Comparison of ENCODE assay signal across 8 mouse cellular contexts in genomic region chr11:33512854-33513375, GRCm38 (mm10). TPM values are rescaled to one million over a fixed set of nuclear protein-coding genes. Genes with fewer than 3 reads are reported as not detected.
DNase-seq lines count a peak whose midpoint lies in the region; TF ChIP-seq lines count a peak whose summit lies in the region.

No protein-coding gene starts in this region.

- peak overlapping the region; percentile 50 for H3K4me3 ChIP-seq in embryonic fibroblast, embryonic 13.5 days (ENCODE audit: insufficient read depth, low read length)
- peak overlapping the region; percentile 70 for H3K4me3 ChIP-seq in heart, adult 2 months
- peak overlapping the region; percentile 92 for H3K4me3 ChIP-seq in midbrain, embryonic 10.5 days

- no peaks in the 10 kb centered on the region for H3K79me2 ChIP-seq in heart, adult 2 months (replicated peaks; ENCODE audit: control insufficient read depth, insufficient read depth, low read length)

- H3K27me3 ChIP-seq in heart, adult 2 months (ENCODE audit: control insufficient read depth, insufficient read depth, low read length): no peaks in the 10 kb centered on the region
- H3K27me3 ChIP-seq in midbrain, embryonic 10.5 days (ENCODE audit: low read depth, poor library complexity, severe bottlenecking): no peaks in the 10 kb centered on the region

- no peak for TF ChIP-seq POLR2A in brain, embryonic 14.5 days (IDR thresholded peaks at IDR 0.05; ENCODE audit: borderline replicate concordance, extremely low read depth, insufficient read depth, insufficient read length, poor library complexity, severe bottlenecking)
- TF ChIP-seq POLR2A in embryonic fibroblast, embryonic 13.5 days (IDR thresholded peaks at IDR 0.05; ENCODE audit: low read depth, low read length): peak; percentile 56
- TF ChIP-seq POLR2A in heart, adult 2 months (IDR thresholded peaks at IDR 0.05; ENCODE audit: insufficient read depth, low read depth, low read length): no peak

- peaks cover 2% of the 10 kb centered on the region; the same call in 1 of the 2 replicates for H3K9me3 ChIP-seq in midbrain, embryonic 10.5 days (replicated peaks)

- no peaks in the 10 kb centered on the region for H3K36me3 ChIP-seq in heart, adult 2 months (ENCODE audit: control insufficient read depth, insufficient read depth, low read length)
- no peaks in the 10 kb centered on the region for H3K36me3 ChIP-seq in midbrain, embryonic 10.5 days

- intact Hi-C loops in heart, adult 2 months (cut with DNase I): no loop called here
- intact Hi-C loops in left cerebral cortex, postnatal 4 days (cut with DNase I): no loop called here

- no peaks in the 10 kb centered on the region for H3K4me1 ChIP-seq in embryonic fibroblast, embryonic 13.5 days (ENCODE audit: control insufficient read depth, insufficient read depth, low read length)
- H3K4me1 ChIP-seq in heart, adult 2 months (ENCODE audit: control insufficient read depth, insufficient read depth, low read length): no peaks in the 10 kb centered on the region
- H3K4me1 ChIP-seq in midbrain, embryonic 10.5 days: peaks cover 13% of the 10 kb centered on the region

- peak; percentile 91 for DNase-seq in A20 (ENCODE audit: low read depth, low spot score)
- DNase-seq in brain, embryonic 14.5 days (ENCODE audit: low read depth): peak; percentile 90
- peak; percentile 51 to 67 for DNase-seq in heart, adult 2 months
- DNase-seq in kidney, adult 18-20 months: peak; percentile 33
- peak; percentile 71 for DNase-seq in left cerebral cortex, postnatal 4 days
- no peak for DNase-seq in midbrain, embryonic 10.5 days (ENCODE audit: low spot score)
- DNase-seq in spleen, postnatal 14 days (ENCODE audit: low spot score in 2 of 2): peak; percentile 12 to 20

- no peak for TF ChIP-seq EP300 in heart, adult 2 months (IDR thresholded peaks at IDR 0.05; ENCODE audit: insufficient read depth, low read depth, low read length)

- under 1% methylated on average over 43 of the region's 43 CpGs for WGBS in heart, adult 2 months
- WGBS in midbrain, embryonic 10.5 days: under 1% methylated on average over 43 of the region's 43 CpGs

- peak; percentile 51; the same call in 1 of the 2 replicates for TF ChIP-seq CTCF in brain, embryonic 14.5 days (IDR thresholded peaks at IDR 0.05; ENCODE audit: borderline replicate concordance, extremely low read depth, insufficient read depth, insufficient read length)
- TF ChIP-seq CTCF in embryonic fibroblast, embryonic 13.5 days (IDR thresholded peaks at IDR 0.05; ENCODE audit: borderline replicate concordance, insufficient read depth, low read length): no peak
- TF ChIP-seq CTCF in heart, adult 2 months (IDR thresholded peaks at IDR 0.05): peak; percentile 35

- peak overlapping the region; percentile 66 for H3K9ac ChIP-seq in heart, adult 2 months (ENCODE audit: low read depth, low read length)

- no peak overlapping the region for H3K27ac ChIP-seq in embryonic fibroblast, embryonic 13.5 days (ENCODE audit: insufficient read depth, low read length)
- H3K27ac ChIP-seq in heart, adult 2 months: peak overlapping the region; percentile 9; the same call in 1 of the 2 replicates
- peak overlapping the region; percentile 97 for H3K27ac ChIP-seq in midbrain, embryonic 10.5 days (replicated peaks)

RNA-seq across cellular contexts. Expression of gene Ranbp17, which starts 0.6 kb away (rescaled TPM):
- polyA plus RNA-seq in brain, embryonic 14.5 days (2012; rRNA removed): 6.6 and 7.2 TPM in 2 replicates
- polyA plus RNA-seq in embryonic fibroblast, embryonic 13.5 days (2011; ENCODE audit: insufficient read length, low read depth, missing spikeins): 5.9 and 6.7 TPM in 2 replicates
- under 1 TPM; 0.34 TPM for total RNA-seq in heart, adult 2 months (2021)
- 0.21 and 0.35 TPM in 2 replicates for polyA plus RNA-seq in heart, adult 2 months (2012; rRNA removed)
- 10 to 100 TPM in 1 of 2 experiments, 1 to 10 TPM in 1; 7.3 to 10.7 TPM for total RNA-seq in left cerebral cortex, postnatal 4 days (2021)
- 12.3 and 12.7 TPM in 2 replicates for polyA plus RNA-seq in midbrain, embryonic 10.5 days (2016; fragmentation: Nextera tagmentation; extraction: Ambion mirVana)
